Mouse (Mus musculus) inflammation-experienced regulatory T-cells (primary cell): ENCODE measurements around the gene Ifna15. TPM values are rescaled to one million over a fixed set of nuclear protein-coding genes. Genes with fewer than 3 reads are reported as not detected.

Experiments used
- polyA plus RNA-seq, 2 experiments: library from polyadenylated mRNA; unstranded; fragments of 100-300 nt; shearing (Covaris generic); gene quantifications; one replicate each; pipeline ENCODE4 v1.2.1; 2017

Ifna15 gene
- polyA plus RNA-seq = 1 to 10 TPM in 1 of 2 experiments, under 1 TPM in 1; 0.45 to 2.3 TPM

GRCm38 (mm10) chr4:88558145-88558544 lies at the start of gene Ifna15:
TSS of gene Ifna15 (minus strand) at chr4:88558245.

GRCm38 (mm10) chr4:88603276-88603675 lies 45.2 kb upstream of the Ifna15 start, which contains the start of gene Ifna12:
TSS of gene Ifna12 (minus strand) at chr4:88603376.

GRCm38 (mm10) chr4:88592285-88592684 lies 34.2 kb upstream of the Ifna15 start, which contains the start of gene Ifna9:
TSS of gene Ifna9 (minus strand) at chr4:88592385.

GRCm38 (mm10) chr4:88571698-88572097 lies 13.7 kb upstream of the Ifna15 start, which contains the start of gene Ifna14:
TSS of gene Ifna14 (minus strand) at chr4:88571798.

GRCm38 (mm10) chr4:88522674-88523073 lies 35.4 kb downstream of the Ifna15 start, which contains the start of gene Ifnb1:
TSS of gene Ifnb1 (minus strand) at chr4:88522774.

Other genes starting within 250 kb of the Ifna15 start
- 1 to 10 TPM in 1 of 2 experiments, under 1 TPM in 1; 0.30 to 1.8 TPM for gene Hacd4, start 119.3 kb downstream of the Ifna15 start, polyA plus RNA-seq
- 1 to 10 TPM in 1 of 2 experiments, under 1 TPM in 1; 0.29 to 1.3 TPM for gene Ifnb1, start 35.5 kb downstream of the Ifna15 start, polyA plus RNA-seq
- under 1 TPM in 1 of 2 experiments, not detected in 1; 0.70 TPM for gene Ifna14, start 13.6 kb upstream of the Ifna15 start, polyA plus RNA-seq
- gene Ifna9, start 34.1 kb upstream of the Ifna15 start, polyA plus RNA-seq = not detected
- gene Ifna12, start 45.1 kb upstream of the Ifna15 start, polyA plus RNA-seq = not detected
- gene C87499, start 76.2 kb upstream of the Ifna15 start, polyA plus RNA-seq = under 1 TPM in 1 of 2 experiments, not detected in 1; 0.47 TPM
- not detected for gene Ifna13, start 86.2 kb upstream of the Ifna15 start, polyA plus RNA-seq
- not detected for gene Ifna16, start 118.7 kb upstream of the Ifna15 start, polyA plus RNA-seq
- not detected for gene Ifna2, start 125.7 kb upstream of the Ifna15 start, polyA plus RNA-seq
- gene Ifnab, start 133.1 kb upstream of the Ifna15 start, polyA plus RNA-seq = under 1 TPM in 1 of 2 experiments, not detected in 1; 0.30 TPM
- not detected for gene Gm26566, start 163.6 kb upstream of the Ifna15 start, polyA plus RNA-seq
- gene Klhl9, start 164.2 kb upstream of the Ifna15 start, polyA plus RNA-seq = 10 to 100 TPM; 19.8 to 29.0 TPM
- gene Gm13271, start 196.6 kb upstream of the Ifna15 start, polyA plus RNA-seq = not detected
- 1 to 10 TPM in 1 of 2 experiments, under 1 TPM in 1; 0.62 to 1.0 TPM for gene Gm13283, start 201.9 kb upstream of the Ifna15 start, polyA plus RNA-seq
- gene Gm13290, start 215.6 kb upstream of the Ifna15 start, polyA plus RNA-seq = under 1 TPM in 1 of 2 experiments, not detected in 1; 0.82 TPM
- not detected for gene Gm13289, start 218.7 kb upstream of the Ifna15 start, polyA plus RNA-seq
- not detected for gene Gm13272, start 221.6 kb upstream of the Ifna15 start, polyA plus RNA-seq
- 1 to 10 TPM in 1 of 2 experiments, not detected in 1; 1.5 TPM for gene Ifnz, start 223.9 kb upstream of the Ifna15 start, polyA plus RNA-seq
- not detected for gene Gm13276, start 227.5 kb upstream of the Ifna15 start, polyA plus RNA-seq
- not detected for gene Gm13277, start 230.4 kb upstream of the Ifna15 start, polyA plus RNA-seq
- gene Gm13278, start 233.3 kb upstream of the Ifna15 start, polyA plus RNA-seq = not detected
- gene Gm13275, start 236.2 kb upstream of the Ifna15 start, polyA plus RNA-seq = not detected
- not detected for gene Gm13279, start 239.2 kb upstream of the Ifna15 start, polyA plus RNA-seq
- gene Gm13285, start 241.4 kb upstream of the Ifna15 start, polyA plus RNA-seq = 1 to 10 TPM in 1 of 2 experiments, under 1 TPM in 1; 0.94 to 3.7 TPM
- not detected for gene Gm13287, start 245.0 kb upstream of the Ifna15 start, polyA plus RNA-seq
- not detected for gene Gm13288, start 247.3 kb upstream of the Ifna15 start, polyA plus RNA-seq